Mouse (Mus musculus) layer of hippocampus, adult 2 months (tissue): ENCODE results near the gene Gm12355. TPM values are rescaled to one million over a fixed set of nuclear protein-coding genes. Genes with fewer than 3 reads are reported as not detected.

Experiments
- DNase-seq, 2 experiments: peaks; one replicate each; pipeline ENCODE4 v3.0.0; 2022; ENCODE audit warnings: low spot score in 2 of 2
- H3K27ac ChIP-seq: fragments of 200-600 bp; 2 replicates; pipeline ENCODE4 v1.8.1; 2022
- H3K4me3 ChIP-seq: fragments of 200-600 bp; 2 replicates; pipeline ENCODE4 v1.8.1; 2022; ENCODE audit warnings: mild to moderate bottlenecking
- CTCF ChIP-seq: fragments of 200-600 bp; conservative IDR thresholded peaks from 2 replicates; pipeline ENCODE4 v1.8.1; 2022; ENCODE audit warnings: antibody characterized with exemption, mild to moderate bottlenecking, moderate library complexity
- total RNA-seq, 2 experiments: library from RNA; stranded (reverse); gene quantifications; 2 replicates each; pipeline ENCODE4 v1.2.3; 2021

Gene Gm12355
- total RNA-seq, 2 experiments from 2014 or later, result 11.4 to 11.5 TPM

- Histone ChIP-seq H3K4me3 (no peak overlapping the region), H3K27ac (no peak overlapping the region)
- no peak for TF ChIP-seq CTCF
- DNase-seq, result no peak
These were observed 42.3 kb downstream of the Gm12355 start for GRCm38 (mm10) chr11:98583265-98583552.

GRCm38 (mm10) chr11:98582551-98583264 is 42.8 kb downstream of the Gm12355 start:
- DNase-seq, result no peak
- Histone ChIP-seq H3K4me3 (no peak overlapping the region), H3K27ac (no peak overlapping the region)
- no peak for TF ChIP-seq CTCF

DNA sequence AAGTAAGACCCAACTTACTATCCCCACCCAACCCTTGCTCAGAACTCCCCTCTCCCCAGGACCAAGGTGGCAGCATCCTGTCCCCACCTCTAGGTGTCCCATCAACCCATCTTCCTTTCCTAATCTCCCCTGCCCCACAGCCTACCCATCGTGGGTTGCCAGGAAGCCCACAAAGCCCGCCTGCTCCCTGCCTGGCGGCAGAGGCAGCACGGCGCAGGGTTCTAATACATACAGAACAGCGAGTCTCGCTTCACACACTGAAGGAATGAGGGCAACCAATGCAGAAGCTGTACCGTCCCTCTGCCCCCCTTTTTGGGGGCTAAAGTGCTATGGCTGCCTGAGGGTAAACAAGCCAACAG is 43.5 kb downstream of the Gm12355 start:
- H3K4me3 ChIP-seq, result no peak overlapping the region
- no peak overlapping the region for H3K27ac ChIP-seq
- TF ChIP-seq CTCF, result no peak
- no peak for DNase-seq

DNA sequence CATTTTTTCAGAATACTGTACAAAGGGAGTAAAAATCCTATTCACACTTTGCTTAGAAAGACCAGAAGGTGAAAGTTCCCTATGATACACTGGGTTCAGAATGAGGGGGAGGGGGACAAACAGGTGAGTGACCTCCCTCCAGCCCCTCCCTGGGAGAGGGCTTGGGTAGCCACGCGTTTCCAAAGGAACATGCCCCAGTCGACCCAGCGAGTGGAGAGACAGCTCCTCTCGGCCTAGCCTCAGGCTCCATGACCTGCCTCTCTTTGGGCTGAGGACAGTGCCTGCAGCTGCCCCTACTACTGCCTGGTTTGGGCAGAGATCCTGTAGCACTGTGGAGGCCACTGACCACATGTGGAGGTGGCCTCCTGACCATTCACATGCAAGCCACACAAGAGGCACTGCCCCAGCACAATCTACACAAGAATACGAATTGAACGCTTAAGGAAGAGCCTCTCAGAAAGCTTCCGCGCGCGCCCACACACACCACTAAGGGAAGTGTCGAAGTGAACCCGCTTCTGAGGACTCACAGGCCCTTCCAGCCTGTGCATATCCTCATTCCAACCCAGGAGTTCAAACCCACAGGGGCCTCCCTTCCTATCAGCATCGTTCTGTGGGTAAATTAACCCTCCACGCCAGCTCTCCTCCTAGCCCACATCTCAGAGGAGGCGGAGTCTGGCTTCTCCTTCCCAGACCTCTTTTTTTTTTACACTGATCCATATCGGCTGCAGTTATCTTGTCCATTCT is 44.0 kb downstream of the Gm12355 start:
- Histone ChIP-seq H3K27ac (no peak overlapping the region), H3K4me3 (no peak overlapping the region)
- no peak for TF ChIP-seq CTCF
- DNase-seq, result no peak

- Histone ChIP-seq H3K27ac (no peak overlapping the region), H3K4me3 (no peak overlapping the region)
- no peak for TF ChIP-seq CTCF
- DNase-seq, result no peak
These were observed 45.0 kb downstream of the Gm12355 start for GRCm38 (mm10) chr11:98580301-98581121.

DNA sequence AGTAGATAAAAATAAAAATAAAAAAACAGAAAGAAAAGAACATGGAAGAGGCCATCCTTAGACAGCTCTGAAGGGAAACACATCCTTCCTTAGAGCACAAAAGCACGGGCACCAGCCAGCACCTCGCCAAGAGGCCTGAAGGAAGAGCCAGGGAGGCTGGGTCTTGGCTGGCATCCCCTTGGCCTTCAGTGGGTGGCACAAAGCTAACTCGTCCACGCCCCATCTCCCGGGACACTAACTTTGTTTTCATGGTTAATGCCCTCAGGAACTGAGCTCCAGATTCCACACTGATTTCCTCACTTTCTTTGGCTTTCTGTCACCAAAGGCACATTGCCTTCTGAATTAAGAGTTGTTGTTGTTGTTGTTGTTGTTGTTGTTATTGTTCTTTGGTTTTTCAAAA is 47.7 kb downstream of the Gm12355 start:
- no peak for DNase-seq
- Histone ChIP-seq H3K27ac (no peak overlapping the region), H3K4me3 (no peak overlapping the region)
- TF ChIP-seq CTCF, result no peak

Other genes starting within 250 kb of the Gm12355 start
- 1 to 10 TPM in 1 of 2 experiments, under 1 TPM in 1; 0.92 to 1.0 TPM for gene Tcap, start 241.8 kb downstream of the Gm12355 start, total RNA-seq
- gene Pnmt, start 239.2 kb downstream of the Gm12355 start, total RNA-seq, result not detected
- 10 to 100 TPM in 1 of 2 experiments, 1 to 10 TPM in 1; 9.1 to 10.3 TPM for gene Pgap3, start 225.2 kb downstream of the Gm12355 start, total RNA-seq
- gene Erbb2, start 213.2 kb downstream of the Gm12355 start, total RNA-seq, result 1 to 10 TPM; 1.9 to 2.8 TPM
- 10 to 100 TPM; 84.3 to 89.3 TPM for gene Mien1, start 186.7 kb downstream of the Gm12355 start, total RNA-seq
- gene Grb7, start 179.3 kb downstream of the Gm12355 start, total RNA-seq, result 1 to 10 TPM; 1.5 to 1.6 TPM
- gene Ikzf3, start 79.6 kb downstream of the Gm12355 start, total RNA-seq, result under 1 TPM in 1 of 2 experiments, not detected in 1; 0.20 TPM
- gene Zpbp2, start 74.6 kb downstream of the Gm12355 start, total RNA-seq, result not detected
- gene Ormdl3, start 38.3 kb downstream of the Gm12355 start, total RNA-seq, result 10 to 100 TPM; 51.1 to 55.8 TPM
- not detected for gene Lrrc3c, start 27.4 kb downstream of the Gm12355 start, total RNA-seq
- not detected for gene Gsdma3, start 699 bp upstream of the Gm12355 start, total RNA-seq
- gene Gsdma2, start 21.1 kb upstream of the Gm12355 start, total RNA-seq, result not detected
- not detected for gene Gsdma, start 38.7 kb upstream of the Gm12355 start, total RNA-seq
- 100 to 1,000 TPM; 123 to 125 TPM for gene Psmd3, start 56.9 kb upstream of the Gm12355 start, total RNA-seq
- not detected for gene Csf3, start 75.6 kb upstream of the Gm12355 start, total RNA-seq
- 100 to 1,000 TPM; 146 to 148 TPM for gene Med24, start 103.8 kb upstream of the Gm12355 start, total RNA-seq
- 1,000 to 10,000 TPM in 1 of 2 experiments, 100 to 1,000 TPM in 1; 996 to 1,082 TPM for gene Thra, start 115.0 kb upstream of the Gm12355 start, total RNA-seq
- 10 to 100 TPM; 93.2 to 94.0 TPM for gene Nr1d1, start 149.7 kb upstream of the Gm12355 start, total RNA-seq
- 100 to 1,000 TPM; 168 to 178 TPM for gene Msl1, start 169.9 kb upstream of the Gm12355 start, total RNA-seq
- gene Casc3, start 179.2 kb upstream of the Gm12355 start, total RNA-seq, result 10 to 100 TPM; 61.0 to 62.1 TPM
- gene Rapgefl1, start 211.1 kb upstream of the Gm12355 start, total RNA-seq, result 100 to 1,000 TPM; 213 to 240 TPM
- 10 to 100 TPM; 68.6 to 70.9 TPM for gene Wipf2, start 238.0 kb upstream of the Gm12355 start, total RNA-seq